ENCODE assay signal across 8 mouse cellular contexts in the genomic region with DNA sequence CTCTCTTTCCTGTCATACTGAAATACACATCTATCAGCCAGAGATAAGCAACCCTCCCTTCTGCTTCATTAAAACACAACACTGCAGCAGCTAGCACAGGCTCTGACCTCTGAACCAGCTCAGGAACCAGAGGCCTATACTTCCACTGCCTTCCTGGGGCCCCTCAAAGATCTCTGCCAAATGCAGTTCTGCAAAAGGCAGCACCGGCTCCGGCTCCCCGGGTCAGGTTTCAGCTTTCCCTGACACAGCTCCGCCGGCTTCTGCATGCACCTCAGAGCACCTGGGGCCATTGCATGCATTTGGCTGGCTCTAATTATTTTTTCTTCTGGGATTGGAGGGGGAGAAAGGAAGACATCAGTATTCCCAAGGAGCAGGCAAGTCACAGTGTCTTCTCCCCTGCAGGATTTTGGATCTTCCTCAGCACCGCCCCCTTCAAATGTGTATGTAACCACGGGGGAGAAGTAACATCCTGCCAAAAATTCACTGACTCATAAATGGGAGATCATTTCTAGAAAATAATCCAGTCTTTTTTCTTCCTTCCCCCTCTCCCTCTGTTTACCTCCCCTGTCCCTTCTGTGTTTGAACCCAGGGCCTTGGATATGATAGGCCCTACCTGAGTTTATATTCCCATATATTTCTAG.
DNase-seq lines count a peak whose midpoint lies in the region; ATAC-seq and TF ChIP-seq lines count a peak whose summit lies in the region.

No protein-coding gene starts in this region.

- TF ChIP-seq EP300 in heart, adult 2 months (IDR thresholded peaks at IDR 0.05; ENCODE audit: insufficient read depth, low read depth, low read length) = no peak

- no peak for DNase-seq in heart, adult 2 months
- DNase-seq in heart, adult 18-20 months = no peak
- peak; percentile 86 for DNase-seq in brain, adult 2 months (ENCODE audit: low read depth, low spot score)
- DNase-seq in embryonic facial prominence, embryonic 14.5 days (ENCODE audit: low spot score) = peak; percentile 91
- peak; percentile 14 to 35 for DNase-seq in left cerebral cortex, postnatal 36 days (ENCODE audit: low spot score in 2 of 2)
- DNase-seq in gastrocnemius, postnatal 36 days = no peak
- DNase-seq in T-cell, adult 2 months (ENCODE audit: low spot score) = no peak

- TF ChIP-seq POLR2A in heart, adult 2 months (IDR thresholded peaks at IDR 0.05; ENCODE audit: insufficient read depth, low read depth, low read length) = no peak
- TF ChIP-seq POLR2A in myocyte (IDR thresholded peaks at IDR 0.05; ENCODE audit: insufficient read length, low read depth) = no peak

- TF ChIP-seq CTCF in heart, adult 2 months (IDR thresholded peaks at IDR 0.05) = no peak

- H3K27ac ChIP-seq in heart, adult 2 months = peak overlapping the region; percentile 12; the same call in 1 of the 2 replicates
- peak overlapping the region; percentile 69 for H3K27ac ChIP-seq in embryonic facial prominence, embryonic 14.5 days (replicated peaks; ENCODE audit: low read depth, low read length)

- H3K4me3 ChIP-seq in heart, adult 2 months = no peak overlapping the region
- no peak overlapping the region for H3K4me3 ChIP-seq in embryonic facial prominence, embryonic 14.5 days (ENCODE audit: low read depth, low read length)
- no peak overlapping the region for H3K4me3 ChIP-seq in myocyte

- 0 out of 2 replicates have a peak overlapping the region, but pooled peaks have one; percentile 2 for H3K4me2 ChIP-seq in embryonic facial prominence, embryonic 14.5 days (ENCODE audit: low read depth, low read length)
- H3K4me2 ChIP-seq in myocyte (ENCODE audit: low read depth) = peak overlapping the region; percentile 18

- intact Hi-C loops in heart, adult 2 months (cut with DNase I) = no loop called here
- intact Hi-C loops in left cerebral cortex, postnatal 36 days (cut with DNase I) = no loop called here
- intact Hi-C loops in gastrocnemius, postnatal 36 days (cut with DNase I) = no loop called here

- H3K27me3 ChIP-seq in heart, adult 2 months (ENCODE audit: control insufficient read depth, insufficient read depth, low read length) = no peaks in the 10 kb centered on the region
- no peaks in the 10 kb centered on the region for H3K27me3 ChIP-seq in embryonic facial prominence, embryonic 14.5 days (replicated peaks; ENCODE audit: control insufficient read depth, insufficient read depth, low read length)
- no peaks in the 10 kb centered on the region for H3K27me3 ChIP-seq in myocyte (ENCODE audit: control insufficient read depth, insufficient read depth, insufficient read length)

- WGBS in heart, adult 2 months = 45% methylated on average over 7 of the region's 7 CpGs
- 4% methylated on average over 7 of the region's 7 CpGs for WGBS in embryonic facial prominence, embryonic 14.5 days

- H3K4me1 ChIP-seq in heart, adult 2 months (ENCODE audit: control insufficient read depth, insufficient read depth, low read length) = peaks cover 6% of the 10 kb centered on the region
- H3K4me1 ChIP-seq in embryonic facial prominence, embryonic 14.5 days (ENCODE audit: control insufficient read depth, insufficient read depth, low read length) = peaks cover 24% of the 10 kb centered on the region

- no peaks in the 10 kb centered on the region for H3K9me3 ChIP-seq in embryonic facial prominence, embryonic 14.5 days (ENCODE audit: control insufficient read depth, low read length)

- no peak overlapping the region for H3K9ac ChIP-seq in heart, adult 2 months (ENCODE audit: low read depth, low read length)
- H3K9ac ChIP-seq in embryonic facial prominence, embryonic 14.5 days (ENCODE audit: low read depth, low read length) = no peak overlapping the region

- H3K79me2 ChIP-seq in heart, adult 2 months (replicated peaks; ENCODE audit: control insufficient read depth, insufficient read depth, low read length) = no peaks in the 10 kb centered on the region
- no peaks in the 10 kb centered on the region for H3K79me2 ChIP-seq in myocyte (ENCODE audit: control insufficient read depth, insufficient read depth)

- no peak overlapping the region for H3ac ChIP-seq in myocyte (ENCODE audit: control insufficient read depth, insufficient read length)

- H3K36me3 ChIP-seq in heart, adult 2 months (ENCODE audit: control insufficient read depth, insufficient read depth, low read length) = no peaks in the 10 kb centered on the region
- H3K36me3 ChIP-seq in embryonic facial prominence, embryonic 14.5 days (ENCODE audit: control insufficient read depth, insufficient read depth, low read length) = peaks cover 27% of the 10 kb centered on the region
- H3K36me3 ChIP-seq in myocyte (ENCODE audit: control insufficient read depth, insufficient read depth) = no peaks in the 10 kb centered on the region

- ATAC-seq in embryonic facial prominence, embryonic 14.5 days (ENCODE audit: low read depth) = peak; percentile 76

TF ChIP-seq in myocyte, 11 proteins besides CTCF, POLR2A, EP300 and RAD21:
- no peak for TF ChIP-seq POLR2AphosphoS2 (IDR thresholded peaks at IDR 0.05; ENCODE audit: insufficient read length, low read depth)
TF ChIP-seq in myocyte: peak in this region for 0.

Comparison
In these comparisons a context has a peak if more than half of its experiments do, and no peak if none do; other contexts are left out.
1. DNase-seq: peak in brain, adult 2 months (single experiment), embryonic facial prominence, embryonic 14.5 days (single experiment) and left cerebral cortex, postnatal 36 days (2 of 2); none in heart, adult 2 months (0 of 2), heart, adult 18-20 months (0 of 2), gastrocnemius, postnatal 36 days (0 of 2) and T-cell, adult 2 months (single experiment).